Mouse (Mus musculus): ENCODE results near the gene Cox19.

Gene Cox19

GRCm38 (mm10) chr5:139297092-139297491 lies 54.1 kb downstream of the Cox19 start:
- in situ Hi-C loops (cut with MboI, MseI), result no loop called here

- in situ Hi-C loops (cut with MboI, MseI), result no loop called here
These were observed 57.1 kb downstream of the Cox19 start for GRCm38 (mm10) chr5:139294089-139294488.

GRCm38 (mm10) chr5:139291811-139292560 lies 59.2 kb downstream of the Cox19 start:
- in situ Hi-C loops (cut with MboI, MseI), result no loop called here

GRCm38 (mm10) chr5:139290467-139291259 lies 60.6 kb downstream of the Cox19 start:
- in situ Hi-C loops (cut with MboI, MseI), result no loop called here

GRCm38 (mm10) chr5:139288591-139288990 lies 62.6 kb downstream of the Cox19 start:
- in situ Hi-C loops (cut with MboI, MseI), result no loop called here

- in situ Hi-C loops (cut with MboI, MseI), result no loop called here
These were observed 63.4 kb downstream of the Cox19 start for GRCm38 (mm10) chr5:139287787-139288186.

GRCm38 (mm10) chr5:139287099-139287498 lies 64.1 kb downstream of the Cox19 start:
- in situ Hi-C loops (cut with MboI, MseI), result no loop called here

Measured in T-helper 2 cell (primary cell).